ENCODE assay signal across 9 mouse cellular contexts in the genomic region with DNA sequence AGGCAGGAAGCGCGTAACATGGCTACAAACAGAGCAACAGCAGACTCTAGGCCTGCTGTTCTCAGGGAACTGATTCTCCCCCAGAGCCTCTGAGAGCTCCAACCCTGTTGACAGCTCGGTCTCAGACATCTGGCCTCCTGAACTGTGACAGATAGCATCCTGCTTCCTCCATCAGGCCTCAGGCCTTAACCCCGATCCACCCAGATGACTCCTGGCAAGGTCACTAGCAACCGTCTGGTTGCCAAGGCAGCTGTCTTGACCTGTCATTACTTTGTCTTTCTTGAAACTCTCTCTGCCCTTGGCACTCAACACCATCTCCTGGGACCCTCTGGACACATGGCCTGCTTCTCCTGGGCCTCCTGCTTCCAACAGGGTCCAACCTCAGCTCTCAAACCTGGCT. TPM values are rescaled to one million over a fixed set of nuclear protein-coding genes. Genes with fewer than 3 reads are reported as not detected.
DNase-seq lines count a peak whose midpoint lies in the region; ATAC-seq and TF ChIP-seq lines count a peak whose summit lies in the region.
"Had no signal": no experiment of that assay in that cellular context is flagged by ENCODE, and none has a peak within 500 bp of the region (broad histone marks: within the 10 kb centered on the region; RNA-seq: fewer than 3 reads in every experiment).

No protein-coding gene starts in this region.

- TF ChIP-seq CTCF in intestine, postnatal 0 days (IDR thresholded peaks at IDR 0.05; ENCODE audit: low read depth) = no peak

- peak; percentile 51 for DNase-seq in adrenal gland, postnatal 10 days
- DNase-seq in gastrocnemius, adult 8-10 months (ENCODE audit: low spot score in 2 of 2) = peak; percentile 57 to 72
- DNase-seq in heart, postnatal 25 days (ENCODE audit: low spot score) = peak; percentile 60
- no peak for DNase-seq in left cerebral cortex, postnatal 10 days (ENCODE audit: extremely low spot score in 1 of 2, low spot score in 2 of 2)
- no peak for DNase-seq in ovary, postnatal 10 days (ENCODE audit: low spot score)

- peaks cover 4% of the 10 kb centered on the region; the same call in 1 of the 2 replicates for H3K36me3 ChIP-seq in intestine, embryonic 15.5 days
- peaks cover 27% of the 10 kb centered on the region for H3K36me3 ChIP-seq in intestine, postnatal 0 days (ENCODE audit: control insufficient read depth, insufficient read depth)

- ATAC-seq in intestine, embryonic 15.5 days = no peak
- no peak for ATAC-seq in intestine, postnatal 0 days
- no peak for ATAC-seq in erythroid progenitor cell, adult 5-6 weeks (replicated peaks; ENCODE audit: low FRiP score, poor library complexity, severe bottlenecking)

- H3K27ac ChIP-seq in intestine, embryonic 15.5 days = peak overlapping the region; percentile 36; the same call in 1 of the 2 replicates
- H3K27ac ChIP-seq in intestine, postnatal 0 days (ENCODE audit: low read depth, low read length) = no peak overlapping the region

- H3K27me3 ChIP-seq in intestine, embryonic 15.5 days (replicated peaks) = no peaks in the 10 kb centered on the region
- H3K27me3 ChIP-seq in intestine, postnatal 0 days (replicated peaks; ENCODE audit: control insufficient read depth, insufficient read depth, low read length) = no peaks in the 10 kb centered on the region

- H3K4me3 ChIP-seq in intestine, embryonic 15.5 days (replicated peaks) = no peak overlapping the region
- H3K4me3 ChIP-seq in intestine, postnatal 0 days (ENCODE audit: low read depth, low read length) = no peak overlapping the region
- H3K4me3 ChIP-seq: megakaryocyte, embryonic 14.5 days had no signal

- peaks cover 17% of the 10 kb centered on the region for H3K4me1 ChIP-seq in intestine, embryonic 15.5 days (replicated peaks)
- no peaks in the 10 kb centered on the region for H3K4me1 ChIP-seq in intestine, postnatal 0 days (replicated peaks; ENCODE audit: control insufficient read depth, insufficient read depth, low read length)

- intact Hi-C loops in heart, postnatal 25 days (cut with DNase I) = no loop called here
- intact Hi-C loops in left cerebral cortex, postnatal 10 days (cut with DNase I) = no loop called here

- no peak overlapping the region for H3K9ac ChIP-seq in intestine, embryonic 15.5 days
- H3K9ac ChIP-seq in intestine, postnatal 0 days (ENCODE audit: low read depth, low read length) = no peak overlapping the region

- no peak overlapping the region for H3K4me2 ChIP-seq in intestine, embryonic 15.5 days (replicated peaks)
- H3K4me2 ChIP-seq in intestine, postnatal 0 days (replicated peaks; ENCODE audit: low read depth) = no peak overlapping the region

- WGBS in intestine, embryonic 15.5 days = 45% methylated on average over 5 of the region's 5 CpGs
- WGBS in intestine, postnatal 0 days = 58% methylated on average over 5 of the region's 5 CpGs

- no peaks in the 10 kb centered on the region for H3K9me3 ChIP-seq in intestine, embryonic 15.5 days
- no peaks in the 10 kb centered on the region for H3K9me3 ChIP-seq in intestine, postnatal 0 days (ENCODE audit: control insufficient read depth)

RNA-seq across cellular contexts. Expression of gene Spsb1, which starts 51.8 kb away (rescaled TPM):
- 17.0 and 18.2 TPM in 2 replicates for polyA plus RNA-seq in intestine, embryonic 15.5 days (2015; fragmentation: Nextera tagmentation; extraction: Ambion mirVana)
- polyA plus RNA-seq in intestine, postnatal 0 days (2015; fragmentation: Nextera tagmentation; extraction: Ambion mirVana) = 26.4 and 26.5 TPM in 2 replicates
- 10 to 100 TPM; 31.6 TPM for total RNA-seq in adrenal gland, postnatal 10 days (2021)
- total RNA-seq in gastrocnemius, adult 8-10 months (2022) = 10 to 100 TPM in 1 of 4 experiments, 1 to 10 TPM in 3; 3.6 to 10.5 (median 4.7) TPM
- total RNA-seq in heart, postnatal 25 days (2021) = 10 to 100 TPM; 32.6 to 36.7 TPM
- 10 to 100 TPM; 16.5 to 22.0 TPM for total RNA-seq in left cerebral cortex, postnatal 10 days (2021)
- total RNA-seq in erythroid progenitor cell, adult 5-6 weeks (2015; ENCODE audit: low replicate concordance) = 0.72 TPM in 1 of 2 replicates, not detected in the other
- total RNA-seq in erythroid progenitor cell, adult 5-6 weeks (2017; ENCODE audit: low replicate concordance) = not detected in 2 replicates

Comparison
In these comparisons a context has a peak if more than half of its experiments do, and no peak if none do; other contexts are left out.
1. DNase-seq: peak in adrenal gland, postnatal 10 days (single experiment), gastrocnemius, adult 8-10 months (2 of 2) and heart, postnatal 25 days (single experiment); none in left cerebral cortex, postnatal 10 days (0 of 2) and ovary, postnatal 10 days (single experiment).